Mouse (Mus musculus) limb, embryonic 11.5 days (tissue): ENCODE results near the gene Clic3. TPM values are rescaled to one million over a fixed set of nuclear protein-coding genes. Genes with fewer than 3 reads are reported as not detected.
"Not testable (repeated sequence)": the region's sequence is repeated elsewhere in the genome, so short reads cannot be mapped to it uniquely, and the experiment has no call there.

ENCODE experiments used
- ATAC-seq: fragments of 200-750 bp; cut with Nextera tagmentation; 2 replicates; pipeline ENCODE4 v1.8.0; 2017; ENCODE audit warnings: low read depth; ENCODE audit not compliant: insufficient number of reproducible peaks, low FRiP score, low TSS enrichment
- DNase-seq: peaks from one replicate; pipeline ENCODE4 v3.0.0-alpha.2; 2015; ENCODE audit warnings: low spot score
- H3K27ac ChIP-seq: fragments of 300-500 bp; sonication (generic); replicated peaks from 2 replicates; pipeline ENCODE4 v1.5.1; 2014; ENCODE audit warnings: low read depth, mild to moderate bottlenecking, low read length
- H3K27me3 ChIP-seq: fragments of 300-500 bp; sonication (generic); 2 replicates; pipeline ENCODE4 v1.6.1; 2014; ENCODE audit warnings: mild to moderate bottlenecking, low read length, mixed read lengths; ENCODE audit not compliant: control insufficient read depth, insufficient read depth
- H3K36me3 ChIP-seq: fragments of 300-500 bp; sonication (generic); 2 replicates; pipeline ENCODE4 v1.6.1; 2014; ENCODE audit warnings: mild to moderate bottlenecking, low read length, moderate library complexity, mixed read lengths; ENCODE audit not compliant: control insufficient read depth, insufficient read depth
- H3K4me1 ChIP-seq: fragments of 300-500 bp; sonication (generic); 2 replicates; pipeline ENCODE4 v1.6.1; 2014; ENCODE audit warnings: low read length, mixed read lengths; ENCODE audit not compliant: control insufficient read depth, insufficient read depth
- H3K4me2 ChIP-seq: fragments of 300-500 bp; sonication (generic); 2 replicates; pipeline ENCODE4 v1.6.1; 2014; ENCODE audit warnings: low read depth, mild to moderate bottlenecking, moderate library complexity; ENCODE audit not compliant: severe bottlenecking
- H3K4me3 ChIP-seq: fragments of 300-500 bp; sonication (generic); 2 replicates; pipeline ENCODE4 v1.5.1; 2014; ENCODE audit warnings: low read depth, low read length
- H3K9ac ChIP-seq: fragments of 300-500 bp; sonication (generic); 2 replicates; pipeline ENCODE4 v1.6.1; 2014; ENCODE audit warnings: mild to moderate bottlenecking, low read length
- H3K9me3 ChIP-seq: fragments of 300-500 bp; sonication (generic); 2 replicates; pipeline ENCODE4 v1.6.1; 2016; ENCODE audit warnings: low read length; ENCODE audit not compliant: control insufficient read depth
- WGBS: fragments of 180-500 bp; shearing (Covaris S2); extraction: QIAGEN DNeasy Blood & Tissue Kit; methylation state at CpG from one replicate; pipeline ENCODE4 v1.1.7; 2014; 5-methylcytosine and 5-hydroxymethylcytosine counted together
- polyA plus RNA-seq: library from polyadenylated mRNA; unstranded; fragments of >200 nt; fragmentation: Nextera tagmentation; extraction: Ambion mirVana; gene quantifications from 2 replicates; pipeline ENCODE4 v1.2.1, GENCODE M21; 2014

The Clic3 gene
- 0.81 TPM in 1 of 2 replicates, not detected in the other for polyA plus RNA-seq

DNA sequence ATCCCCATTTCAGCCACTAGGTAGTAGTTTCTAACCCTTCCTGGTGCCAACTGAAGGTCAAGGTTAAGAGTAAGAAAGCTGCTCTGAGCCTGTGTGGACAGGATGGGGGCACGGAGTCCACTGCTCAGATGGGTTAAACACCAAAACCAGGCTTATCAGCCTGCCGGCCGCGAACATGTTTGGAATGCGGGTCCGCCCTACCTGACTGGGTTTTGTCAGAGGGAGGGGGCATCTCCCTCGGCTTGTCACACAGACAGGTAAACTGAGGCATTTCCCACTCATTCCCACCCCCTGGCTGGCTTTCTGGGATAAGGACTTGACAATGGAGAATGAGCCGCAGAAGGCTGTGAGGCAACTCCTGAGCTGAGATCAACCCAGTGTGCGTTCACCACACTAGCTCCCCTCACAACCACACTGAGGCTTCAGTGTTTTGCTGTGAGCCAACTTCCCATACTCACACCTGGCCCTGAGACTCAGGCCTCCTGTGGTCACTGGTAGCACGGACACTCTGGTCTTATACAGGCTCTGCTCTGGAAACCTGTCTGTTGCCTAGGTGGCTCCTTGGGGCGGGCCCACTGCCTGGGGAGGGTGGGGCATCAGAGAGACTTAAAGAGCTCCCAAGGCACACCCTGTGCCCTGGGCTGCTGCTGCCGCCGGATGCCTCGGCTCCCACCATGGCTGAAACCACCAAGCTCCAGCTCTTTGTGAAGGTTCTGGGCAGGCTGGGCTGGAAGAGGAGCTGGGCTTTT lies at the start of gene Clic3:
Gene Clic3, plus strand, starts transcription at position 634 of the 749 bp plus-strand sequence.
- ATAC-seq: no peak
- peaks cover 4% of the 10 kb centered on the region for H3K4me1 ChIP-seq
- H3K4me2 ChIP-seq: no peak within 1 kb of the TSS
- no peaks in the 10 kb centered on the region; the same call in 1 of the 2 replicates for H3K36me3 ChIP-seq
- DNase-seq: no peak
- no peaks in the 10 kb centered on the region for H3K27me3 ChIP-seq
- no peak within 1 kb of the TSS for H3K27ac ChIP-seq
- 57% methylated on average over 14 of the region's 14 CpGs for WGBS
- H3K9me3 ChIP-seq: no peaks in the 10 kb centered on the region
- H3K9ac ChIP-seq: no peak within 1 kb of the TSS
- H3K4me3 ChIP-seq: no peak within 1 kb of the TSS

DNA sequence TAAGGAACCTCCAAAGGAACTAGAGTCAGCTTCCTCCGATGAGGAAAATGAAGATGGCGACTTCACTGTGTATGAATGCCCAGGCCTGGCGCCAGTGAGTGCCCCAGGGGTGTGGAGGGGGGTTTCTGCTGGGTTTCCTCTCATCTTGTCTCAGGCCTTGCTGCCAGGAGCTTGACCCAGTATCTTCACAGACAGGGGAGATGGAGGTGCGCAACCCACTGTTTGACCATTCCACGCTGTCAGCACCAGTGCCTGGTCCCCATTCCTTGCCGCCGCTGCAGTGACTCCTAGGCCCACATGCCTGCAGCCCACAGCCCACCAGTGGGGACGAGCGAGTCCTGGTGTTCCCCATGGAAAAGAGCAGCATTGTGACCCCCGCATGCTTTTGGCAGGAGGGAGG lies 47.7 kb upstream of the Clic3 start:
- no peak overlapping the region for H3K27ac ChIP-seq
- peaks cover 12% of the 10 kb centered on the region for H3K27me3 ChIP-seq
- H3K9me3 ChIP-seq: no peaks in the 10 kb centered on the region
- no peaks in the 10 kb centered on the region for H3K4me1 ChIP-seq
- H3K4me2 ChIP-seq: no peak overlapping the region
- DNase-seq (no peak), ATAC-seq (no peak)
- no peaks in the 10 kb centered on the region for H3K36me3 ChIP-seq
- H3K4me3 ChIP-seq: no peak overlapping the region
- 80% methylated on average over 10 of the region's 10 CpGs for WGBS
- H3K9ac ChIP-seq: no peak overlapping the region

DNA sequence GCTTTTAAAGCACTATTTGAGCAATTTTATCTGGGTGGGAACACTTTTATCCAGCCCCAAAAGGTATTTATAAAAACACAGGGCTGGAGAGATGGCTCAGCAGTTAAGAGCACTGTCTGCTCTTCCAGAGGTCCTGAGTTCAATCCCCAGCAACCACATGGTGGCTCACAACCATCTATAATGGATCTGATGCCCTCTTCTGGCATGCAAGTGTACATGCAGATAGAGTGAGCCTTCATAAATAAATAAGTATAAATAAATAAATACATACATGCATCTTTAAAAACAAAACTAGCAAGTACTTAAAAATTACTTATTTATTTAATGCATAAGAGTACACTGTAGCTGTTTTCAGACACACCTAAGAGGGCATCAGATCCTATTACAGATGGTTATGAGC lies 43.2 kb upstream of the Clic3 start:
- not testable (repeated sequence) for ATAC-seq, H3K27ac ChIP-seq, DNase-seq, H3K27me3 ChIP-seq, H3K4me3 ChIP-seq, H3K9ac ChIP-seq, H3K4me1 ChIP-seq, H3K36me3 ChIP-seq, H3K9me3 ChIP-seq, H3K4me2 ChIP-seq

DNA sequence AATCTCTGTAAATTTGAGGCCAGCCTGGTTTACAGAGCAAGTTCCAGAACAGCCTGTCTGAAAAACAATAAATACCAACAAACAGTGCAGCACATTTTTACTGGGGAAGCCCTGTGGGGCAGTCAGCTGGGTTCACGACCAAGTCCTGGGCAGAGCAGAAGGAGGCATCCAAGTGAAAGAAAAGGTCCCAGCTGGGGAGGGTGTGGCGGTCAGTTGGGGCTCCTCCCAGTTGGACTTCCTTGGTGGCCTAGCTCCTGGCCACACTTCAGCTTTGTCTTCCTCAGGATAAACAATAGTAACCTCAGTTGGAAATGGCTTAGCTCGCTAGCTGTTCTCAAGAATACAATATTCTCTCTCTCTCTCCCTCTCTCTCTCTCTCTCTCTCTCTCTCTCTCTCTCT lies 39.2 kb upstream of the Clic3 start:
- Histone ChIP-seq H3K9me3 (no peaks in the 10 kb centered on the region), H3K4me2 (no peak overlapping the region), H3K27ac (no peak overlapping the region), H3K36me3 (no peaks in the 10 kb centered on the region), H3K4me3 (no peak overlapping the region), H3K4me1 (no peaks in the 10 kb centered on the region), H3K9ac (no peak overlapping the region), H3K27me3 (peaks cover under 1% of the 10 kb centered on the region; the same call in 1 of the 2 replicates)
- 33% methylated on average over 3 of the region's 3 CpGs for WGBS
- ATAC-seq (no peak), DNase-seq (no peak)

DNA sequence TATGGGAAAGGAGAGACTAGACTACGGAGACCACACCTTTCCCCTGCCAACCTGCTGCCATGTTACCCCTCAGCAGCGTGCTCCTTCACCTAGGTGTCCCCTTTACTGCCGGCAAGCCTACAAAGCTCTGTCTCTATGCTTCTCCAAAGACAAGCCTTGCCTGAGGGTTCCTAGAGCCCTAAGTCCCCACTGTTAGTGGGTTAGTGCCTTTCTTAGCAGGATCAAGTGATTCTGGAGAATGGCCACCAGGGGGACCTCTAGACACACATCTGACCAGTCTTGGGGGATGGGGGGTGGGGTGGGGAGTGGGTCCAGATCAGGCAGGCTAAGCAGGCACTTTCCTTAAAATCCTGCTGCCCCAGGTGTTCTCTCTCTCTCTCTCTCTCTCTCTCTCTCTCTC lies 34.7 kb upstream of the Clic3 start:
- H3K4me1 ChIP-seq: no peaks in the 10 kb centered on the region
- DNase-seq: peak; percentile 68
- no peaks in the 10 kb centered on the region for H3K9me3 ChIP-seq
- no peak overlapping the region for H3K9ac ChIP-seq
- no peak overlapping the region for H3K4me2 ChIP-seq
- no peaks in the 10 kb centered on the region for H3K36me3 ChIP-seq
- H3K27me3 ChIP-seq: peaks cover 26% of the 10 kb centered on the region
- WGBS: 21% methylated on average over 3 of the region's 3 CpGs
- H3K27ac ChIP-seq: no peak overlapping the region
- no peak for ATAC-seq
- H3K4me3 ChIP-seq: no peak overlapping the region

DNA sequence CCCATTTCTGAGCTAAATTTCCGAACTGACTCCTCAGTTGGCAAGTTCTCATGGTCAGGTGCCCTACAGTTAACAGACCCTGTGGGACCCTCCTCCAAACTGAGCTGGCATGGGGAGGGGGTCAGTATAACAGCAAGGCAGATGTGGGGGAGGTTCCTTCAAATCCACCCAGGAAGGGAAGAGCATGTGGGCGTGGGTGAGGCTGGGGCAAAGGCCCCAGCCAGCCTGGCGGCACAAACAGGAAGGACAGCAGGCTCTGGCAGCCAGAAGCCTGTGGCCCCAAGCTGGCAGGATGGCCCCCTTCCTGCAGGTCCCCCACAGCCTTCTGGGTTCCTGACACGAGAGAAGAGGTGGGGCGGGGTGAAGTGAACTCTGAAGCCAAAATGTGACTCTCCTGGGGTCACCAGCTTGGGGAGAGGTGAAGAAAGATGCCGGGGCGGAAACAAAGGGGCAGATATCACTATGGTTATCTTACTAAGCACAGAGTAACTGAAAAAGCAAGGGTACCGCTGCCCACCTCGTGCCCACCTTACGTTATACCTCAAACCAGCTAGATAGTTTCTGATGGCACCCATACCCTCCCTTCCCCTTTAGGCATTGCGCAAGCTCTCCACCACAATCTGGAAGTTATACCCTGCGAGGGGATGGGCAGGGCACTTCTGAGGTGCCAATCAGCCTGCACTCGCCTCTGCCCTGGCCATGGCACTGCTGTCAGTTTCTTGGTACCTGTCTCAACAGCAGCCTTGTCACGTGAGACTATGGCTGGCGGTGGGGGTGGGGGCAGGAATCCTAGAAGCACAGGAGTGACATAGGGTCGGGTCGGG lies 33.8 kb upstream of the Clic3 start, which contains the start of gene Fut7:
Gene Fut7, plus strand, starts transcription at position 681 of the 824 bp plus-strand sequence.
- H3K4me2 ChIP-seq: no peak within 1 kb of the TSS
- no peak within 1 kb of the TSS for H3K4me3 ChIP-seq
- DNase-seq: no peak
- no peaks in the 10 kb centered on the region for H3K36me3 ChIP-seq
- H3K27ac ChIP-seq: no peak within 1 kb of the TSS
- no peaks in the 10 kb centered on the region for H3K9me3 ChIP-seq
- no peak for ATAC-seq
- H3K4me1 ChIP-seq: no peaks in the 10 kb centered on the region
- H3K9ac ChIP-seq: no peak within 1 kb of the TSS
- 58% methylated on average over 17 of the region's 17 CpGs for WGBS
- peaks cover 26% of the 10 kb centered on the region for H3K27me3 ChIP-seq

DNA sequence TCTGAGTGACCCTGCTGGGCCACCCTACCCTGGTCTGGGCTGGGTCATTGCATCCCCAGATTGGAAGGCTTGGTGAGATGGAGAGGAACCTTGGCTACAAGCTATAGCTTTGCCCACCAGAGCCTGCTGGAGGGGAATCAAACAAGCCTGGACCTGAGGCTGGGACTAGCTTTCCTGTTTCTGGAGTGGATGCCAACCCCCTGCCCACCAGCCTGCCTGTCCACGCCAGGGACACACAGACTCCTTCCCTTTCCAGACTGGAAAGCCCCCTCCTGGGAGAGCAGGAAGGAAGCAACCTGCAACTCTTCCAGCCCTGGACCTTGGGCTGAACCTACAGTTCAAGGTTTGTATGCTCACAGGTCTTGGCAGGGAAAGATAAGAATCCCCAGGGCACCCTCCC lies 33.0 kb upstream of the Clic3 start:
- H3K27me3 ChIP-seq: peaks cover 26% of the 10 kb centered on the region
- DNase-seq (no peak), ATAC-seq (no peak)
- no peak overlapping the region for H3K4me3 ChIP-seq
- 59% methylated on average over 1 of the region's 1 CpGs for WGBS
- H3K9me3 ChIP-seq: no peaks in the 10 kb centered on the region
- H3K9ac ChIP-seq: no peak overlapping the region
- no peaks in the 10 kb centered on the region for H3K4me1 ChIP-seq
- no peak overlapping the region for H3K27ac ChIP-seq
- H3K36me3 ChIP-seq: no peaks in the 10 kb centered on the region
- no peak overlapping the region for H3K4me2 ChIP-seq

DNA sequence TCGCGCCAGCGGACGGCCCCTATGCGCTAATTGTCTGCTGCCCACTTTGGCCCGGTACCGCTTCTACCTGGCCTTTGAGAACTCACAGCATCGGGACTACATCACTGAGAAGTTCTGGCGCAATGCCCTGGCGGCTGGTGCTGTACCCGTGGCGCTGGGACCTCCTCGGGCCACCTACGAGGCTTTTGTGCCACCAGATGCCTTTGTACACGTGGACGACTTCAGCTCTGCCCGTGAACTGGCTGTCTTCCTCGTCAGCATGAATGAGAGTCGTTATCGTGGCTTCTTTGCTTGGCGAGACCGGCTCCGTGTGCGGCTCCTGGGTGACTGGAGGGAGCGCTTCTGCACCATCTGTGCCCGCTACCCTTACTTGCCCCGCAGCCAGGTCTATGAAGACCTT lies 31.2 kb upstream of the Clic3 start:
- Histone ChIP-seq H3K36me3 (no peaks in the 10 kb centered on the region), H3K4me1 (0 out of 2 replicates have a peak, but pooled peaks cover 3% of the 10 kb centered on the region), H3K9ac (no peak overlapping the region), H3K9me3 (no peaks in the 10 kb centered on the region), H3K4me3 (no peak overlapping the region), H3K4me2 (no peak overlapping the region), H3K27me3 (peaks cover 31% of the 10 kb centered on the region), H3K27ac (no peak overlapping the region)
- DNase-seq (no peak), ATAC-seq (no peak)
- WGBS: 55% methylated on average over 27 of the region's 27 CpGs
